Mouse (Mus musculus) kidney, adult 18-20 months (tissue): Measurements from ENCODE around the gene Nrk.

Experiments
- DNase-seq: peaks from one replicate; pipeline ENCODE4 v3.0.0; 2021

Nrk gene

GRCm38 (mm10) chrX:138914041-138914776 is at the start of gene Nrk:
Nrk (plus strand) TSS chrX:138914430.
- no peak for DNase-seq

- no peak for DNase-seq
Observed at GRCm38 (mm10) chrX:138913366-138913765, 864 bp upstream of the Nrk start.

GRCm38 (mm10) chrX:138914777-138915114 is 516 bp downstream of the Nrk start:
- no peak for DNase-seq

GRCm38 (mm10) chrX:138919030-138919429 is 4.8 kb downstream of the Nrk start:
- DNase-seq = no peak

- DNase-seq = no peak
Observed at GRCm38 (mm10) chrX:138943905-138944304, 29.7 kb downstream of the Nrk start.

- no peak for DNase-seq
Observed at GRCm38 (mm10) chrX:138960713-138961112, 46.5 kb downstream of the Nrk start.

GRCm38 (mm10) chrX:138978501-138978900 is 64.3 kb downstream of the Nrk start:
- DNase-seq = no peak

GRCm38 (mm10) chrX:138979249-138979648 is 65.0 kb downstream of the Nrk start:
- DNase-seq = no peak

- no peak for DNase-seq
Observed at GRCm38 (mm10) chrX:139014524-139014923, 100.3 kb downstream of the Nrk start.

GRCm38 (mm10) chrX:139016540-139016939 is 102.3 kb downstream of the Nrk start:
- no peak for DNase-seq

GRCm38 (mm10) chrX:139026532-139027097 is 112.4 kb downstream of the Nrk start:
- no peak for DNase-seq

GRCm38 (mm10) chrX:139027296-139027695 is 113.1 kb downstream of the Nrk start:
- DNase-seq = no peak

GRCm38 (mm10) chrX:139027909-139028308 is 113.7 kb downstream of the Nrk start:
- no peak for DNase-seq

GRCm38 (mm10) chrX:139037666-139038065 is 123.4 kb downstream of the Nrk start:
- no peak for DNase-seq

GRCm38 (mm10) chrX:139039314-139039713 is 125.1 kb downstream of the Nrk start:
- no peak for DNase-seq

- DNase-seq = no peak
Observed at GRCm38 (mm10) chrX:139041148-139041547, 126.9 kb downstream of the Nrk start.

GRCm38 (mm10) chrX:139051976-139052375 is 137.7 kb downstream of the Nrk start:
- no peak for DNase-seq

- DNase-seq = no peak
Observed at GRCm38 (mm10) chrX:139053149-139053548, 138.9 kb downstream of the Nrk start.
